Mouse (Mus musculus) kidney, adult 8-10 months (tissue): Measurements from ENCODE around the gene Brs3.

ENCODE experiments used
- DNase-seq, 2 experiments: peaks; one replicate each; pipeline ENCODE4 v3.0.0; 2022

Brs3 gene

DNA sequence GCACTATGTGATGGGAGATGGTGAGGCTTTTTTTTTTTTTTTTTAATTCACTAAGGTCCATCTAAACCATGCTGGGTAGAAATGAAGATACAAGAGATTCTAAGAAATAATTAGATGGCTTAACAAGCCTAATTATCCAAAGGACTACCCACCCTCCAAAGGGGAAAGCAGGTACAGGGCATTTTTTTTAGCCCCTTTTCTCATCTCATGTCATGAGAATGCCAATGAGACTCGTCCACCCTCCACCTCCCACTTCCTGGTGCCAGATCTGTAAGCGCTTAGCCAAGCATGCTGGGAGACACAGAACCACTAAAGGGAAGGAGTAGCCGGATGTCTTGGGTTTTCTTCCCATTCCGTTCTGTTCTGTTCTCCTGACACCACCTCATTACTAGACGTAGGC is at the start of gene Brs3:
TSS of gene Brs3 (plus strand) at position 301 of the 400 bp plus-strand sequence.
- no peak for DNase-seq

DNA sequence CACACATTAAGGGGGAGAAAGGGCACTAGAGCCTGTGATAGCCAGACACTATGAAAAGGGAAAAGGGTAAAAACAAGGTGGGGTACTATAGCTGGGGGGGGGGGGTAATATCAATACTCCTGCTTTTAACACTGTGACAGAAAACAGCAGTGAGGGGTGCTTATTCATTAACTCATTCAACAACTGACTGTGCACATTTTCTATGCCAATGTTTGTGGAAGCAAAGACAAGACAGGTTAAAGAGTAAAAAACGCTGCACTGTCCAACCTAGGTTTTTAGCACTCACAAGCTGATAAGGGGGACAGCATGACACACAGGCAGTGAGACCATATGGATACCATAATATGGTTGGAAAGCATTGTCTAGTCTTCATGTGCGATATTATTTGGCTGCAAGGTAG is 30.0 kb upstream of the Brs3 start:
- DNase-seq, result peak; percentile 1 to 23

GRCm38 (mm10) chrX:57043869-57044268 is 995 bp downstream of the Brs3 start:
- no peak for DNase-seq

- no peak for DNase-seq
Measured at GRCm38 (mm10) chrX:57052848-57053173, 9.9 kb downstream of the Brs3 start.

DNA sequence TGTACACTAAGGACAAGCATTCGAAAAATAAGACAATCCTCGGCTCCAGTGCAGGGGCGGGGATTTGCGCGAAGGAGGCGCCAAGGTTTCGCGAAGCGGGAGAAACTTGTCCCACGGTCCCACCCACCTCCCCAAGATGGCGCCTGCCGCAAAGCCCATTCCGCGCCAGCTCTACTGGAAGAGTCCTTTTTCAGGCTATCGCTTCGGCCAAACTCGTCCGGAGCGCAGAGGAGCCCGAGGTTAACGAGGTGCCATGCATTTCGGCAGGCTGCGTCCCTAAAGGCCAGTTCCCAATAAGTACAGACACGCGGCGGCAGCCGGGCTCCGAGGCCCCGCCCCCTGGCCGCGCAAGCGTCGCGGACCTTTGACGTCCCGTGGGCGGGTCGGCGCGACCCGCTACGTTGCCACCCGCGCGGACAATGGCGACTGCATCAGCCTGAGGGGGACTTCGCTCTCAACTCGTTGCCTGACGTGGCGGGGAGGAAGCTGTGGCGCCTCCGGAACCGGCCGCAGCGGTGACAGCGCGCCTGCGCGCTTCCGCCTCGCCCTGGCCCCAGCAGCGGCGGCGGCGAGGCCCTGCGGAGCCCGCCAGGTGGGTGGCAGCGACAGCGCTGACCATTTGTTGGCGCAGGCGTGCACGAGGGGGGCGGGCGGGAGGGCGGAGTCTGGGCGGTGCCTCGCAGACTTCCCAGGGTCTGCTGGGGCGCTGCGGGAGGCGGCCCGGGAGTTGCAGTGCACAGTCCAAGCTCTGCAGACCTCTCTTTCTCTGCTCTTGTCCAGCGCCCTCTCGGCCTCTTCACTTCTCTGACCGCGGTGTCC is 10.5 kb downstream of the Brs3 start, which contains the start of gene Htatsf1:
TSS of gene Htatsf1 (plus strand) at position 410 of the 819 bp plus-strand sequence.
- peak; percentile 67 to 80 for DNase-seq

DNA sequence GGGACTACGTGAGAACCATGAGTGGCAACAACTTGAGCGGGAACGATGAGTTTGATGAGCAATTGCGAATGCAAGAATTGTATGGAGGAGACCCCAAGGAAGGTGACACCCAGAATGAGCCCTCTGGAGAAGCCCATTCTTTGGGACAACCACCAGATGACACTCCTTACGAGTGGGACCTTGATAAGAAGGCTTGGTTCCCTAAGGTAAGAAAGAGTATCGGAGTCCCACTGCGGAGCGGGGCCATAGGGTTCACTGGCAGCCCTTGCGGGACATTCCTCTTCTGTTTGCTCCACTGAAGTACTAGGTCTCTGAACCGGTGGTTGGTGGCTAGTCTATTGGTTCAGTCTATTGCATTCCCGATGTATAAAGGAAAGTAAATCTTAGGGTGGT is 11.1 kb downstream of the Brs3 start:
- DNase-seq, result no peak

DNA sequence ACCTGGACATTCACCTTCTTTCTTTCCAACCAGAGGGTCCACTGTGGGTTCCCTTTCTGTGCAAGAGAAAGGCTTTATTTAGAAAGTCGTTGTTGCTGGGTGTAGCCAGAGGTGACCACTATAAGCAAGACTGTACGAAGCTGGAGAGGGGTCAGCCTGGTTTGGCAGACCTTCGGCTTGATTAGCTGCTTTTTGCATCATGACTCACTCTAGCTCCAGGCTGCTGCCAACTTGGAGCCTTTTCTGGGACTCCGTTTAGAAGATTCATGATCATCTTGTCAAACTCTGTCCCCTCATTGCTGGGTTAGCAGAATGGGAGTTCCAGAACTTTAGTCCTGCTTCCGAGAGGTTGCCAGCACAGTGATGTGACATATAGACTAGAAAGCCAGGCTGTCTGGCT is 38.6 kb downstream of the Brs3 start:
- DNase-seq, result no peak

DNA sequence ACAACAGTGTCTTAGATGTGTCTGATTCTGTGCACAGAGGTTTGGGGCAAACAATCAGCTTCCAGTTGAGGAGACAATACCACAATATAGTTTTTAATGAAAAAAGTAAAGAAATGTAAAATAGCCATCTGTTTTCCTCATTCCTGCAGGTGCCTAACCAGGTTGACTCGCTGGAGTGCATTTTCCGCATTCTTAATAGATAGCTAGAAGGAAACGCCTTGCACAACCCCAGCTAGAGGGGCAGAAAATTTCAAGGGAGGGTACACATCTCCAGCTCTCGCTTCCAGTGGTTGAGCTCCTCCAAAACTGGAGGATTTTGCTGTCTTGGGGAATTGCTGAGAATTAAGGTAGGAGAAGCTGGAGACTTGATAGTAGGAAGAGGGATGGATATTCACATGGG is 44.9 kb downstream of the Brs3 start, which contains the start of gene Vgll1:
TSS of gene Vgll1 (plus strand) at position 301 of the 400 bp plus-strand sequence.
- DNase-seq, result no peak
